11 mouse cellular contexts compared by ENCODE assay signal in the genomic region with DNA sequence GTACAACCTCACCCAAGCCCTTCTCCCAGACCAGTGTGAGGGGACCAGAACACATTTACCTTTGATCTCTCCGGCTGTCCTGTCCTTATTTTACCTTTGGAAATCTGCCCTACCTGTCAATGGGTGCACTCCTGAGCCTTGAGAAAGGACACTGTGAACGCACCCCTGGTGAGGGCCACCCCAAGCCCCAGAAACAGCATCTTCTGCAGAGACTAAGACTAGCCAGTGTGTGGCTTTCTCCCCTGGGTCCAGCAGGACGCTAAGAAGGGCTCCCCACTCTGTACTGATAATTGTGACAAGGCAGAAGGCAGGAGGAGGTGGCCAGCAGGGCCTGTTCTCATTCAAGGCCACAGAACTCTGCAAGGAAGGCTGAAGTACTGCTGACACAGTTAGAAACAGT. TPM values are rescaled to one million over a fixed set of nuclear protein-coding genes. Genes with fewer than 3 reads are reported as not detected.
DNase-seq lines count a peak whose midpoint lies in the region; ATAC-seq and TF ChIP-seq lines count a peak whose summit lies in the region.
"Had no signal": no experiment of that assay in that cellular context is flagged by ENCODE, and none has a peak within 500 bp of the region (broad histone marks: within the 10 kb centered on the region; RNA-seq: fewer than 3 reads in every experiment).

No protein-coding gene starts in this region.

- H3K4me1 ChIP-seq in heart, embryonic 12.5 days (replicated peaks): peaks cover 24% of the 10 kb centered on the region
- peaks cover 47% of the 10 kb centered on the region for H3K4me1 ChIP-seq in bone marrow macrophage, adult 2 months (ENCODE audit: control insufficient read depth, insufficient read depth, low read length)
- H3K4me1 ChIP-seq in liver, postnatal 0 days (ENCODE audit: insufficient read depth): peaks cover 46% of the 10 kb centered on the region

- no peaks in the 10 kb centered on the region for H3K9me3 ChIP-seq in heart, embryonic 12.5 days (replicated peaks)
- no peaks in the 10 kb centered on the region for H3K9me3 ChIP-seq in liver, postnatal 0 days (ENCODE audit: low read length)

- no peak for TF ChIP-seq POLR2A in bone marrow macrophage, adult 2 months (IDR thresholded peaks at IDR 0.05; ENCODE audit: borderline replicate concordance, low read depth, low read length)

- no peak overlapping the region for H3K27ac ChIP-seq in heart, embryonic 12.5 days (ENCODE audit: poor library complexity, severe bottlenecking)
- H3K27ac ChIP-seq in left cerebral cortex, adult 2 months: peak overlapping the region; percentile 83; the same call in 1 of the 2 replicates
- peak overlapping the region; percentile 98 for H3K27ac ChIP-seq in bone marrow macrophage, adult 2 months (ENCODE audit: insufficient read depth, low read depth, low read length)
- H3K27ac ChIP-seq in liver, postnatal 0 days (ENCODE audit: low read depth): peak overlapping the region; percentile 83

- no peak for TF ChIP-seq EP300 in liver, postnatal 0 days (IDR thresholded peaks at IDR 0.05; ENCODE audit: low read depth)

- no peak overlapping the region for H3K4me3 ChIP-seq in heart, embryonic 12.5 days
- no peak overlapping the region for H3K4me3 ChIP-seq in left cerebral cortex, adult 2 months
- peak overlapping the region; percentile 64 for H3K4me3 ChIP-seq in bone marrow macrophage, adult 2 months (ENCODE audit: insufficient read depth, low read length)
- peak overlapping the region; percentile 28 for H3K4me3 ChIP-seq in liver, postnatal 0 days (ENCODE audit: low read depth, low read length)

- H3K9ac ChIP-seq in heart, embryonic 12.5 days: 0 out of 2 replicates have a peak overlapping the region, but pooled peaks have one; percentile 37
- peak overlapping the region; percentile 57 for H3K9ac ChIP-seq in liver, postnatal 0 days (replicated peaks)
- H3K9ac ChIP-seq: lung, embryonic 14.5 days had no signal

- H3K27me3 ChIP-seq in heart, embryonic 12.5 days (replicated peaks): no peaks in the 10 kb centered on the region
- H3K27me3 ChIP-seq in liver, postnatal 0 days (ENCODE audit: insufficient read depth, low read length): no peaks in the 10 kb centered on the region

- no peak for TF ChIP-seq CTCF in left cerebral cortex, adult 2 months (IDR thresholded peaks at IDR 0.05)
- no peak for TF ChIP-seq CTCF in bone marrow macrophage, adult 2 months (IDR thresholded peaks at IDR 0.05; ENCODE audit: low read depth, low read length)
- TF ChIP-seq CTCF in liver, postnatal 0 days (IDR thresholded peaks at IDR 0.05; ENCODE audit: low read depth): no peak

- intact Hi-C loops in heart, postnatal 36 days (cut with DNase I): loop anchor here (1.0 kb wide), 2 partner anchors 28 to 86 kb away; no protein-coding TSS in a partner anchor
- intact Hi-C loops in left cerebral cortex, adult 2 months (cut with DNase I): loop anchor here (1.0 to 5.0 kb wide), 2 partner anchors 92 to 167 kb away; no protein-coding TSS in a partner anchor
- intact Hi-C loops in left cerebral cortex, postnatal 10 days (cut with DNase I): loop anchor here (2.0 kb wide), 1 partner anchor 92 kb away; no protein-coding TSS in a partner anchor

- no peak overlapping the region for H3K4me2 ChIP-seq in heart, embryonic 12.5 days
- peak overlapping the region; percentile 66 for H3K4me2 ChIP-seq in liver, postnatal 0 days (ENCODE audit: low read depth, low read length)

- no peak for ATAC-seq in heart, embryonic 12.5 days (ENCODE audit: insufficient number of reproducible peaks, low FRiP score)
- ATAC-seq in liver, postnatal 0 days: no peak
- ATAC-seq in frontal cortex, adult (ENCODE audit: low TSS enrichment): no peak

- no peak for DNase-seq in heart, postnatal 36 days
- DNase-seq in left cerebral cortex, adult 2 months (ENCODE audit: extremely low spot score in 1 of 2, low spot score in 2 of 2): no peak
- DNase-seq in left cerebral cortex, postnatal 10 days (ENCODE audit: extremely low spot score in 1 of 2, low spot score in 2 of 2): no peak
- DNase-seq in liver, postnatal 0 days: no peak
- DNase-seq in adipocyte (ENCODE audit: low spot score): no peak
- DNase-seq: cerebellum, adult 8-10 months had no signal

- WGBS in heart, embryonic 12.5 days: 77% methylated on average over 3 of the region's 3 CpGs
- 49% methylated on average over 3 of the region's 3 CpGs for WGBS in liver, postnatal 0 days (ENCODE audit: insufficient replicate concordance)

- no peaks in the 10 kb centered on the region for H3K36me3 ChIP-seq in heart, embryonic 12.5 days
- H3K36me3 ChIP-seq in liver, postnatal 0 days (replicated peaks; ENCODE audit: insufficient read depth, low read length): peaks cover 8% of the 10 kb centered on the region; the same call in 1 of the 2 replicates

RNA-seq across cellular contexts. Expression of a gene that starts 1.3 kb away (rescaled TPM):
- polyA plus RNA-seq in heart, embryonic 12.5 days (2016; fragmentation: Nextera tagmentation; extraction: Ambion mirVana): 3.5 and 3.9 TPM in 2 replicates
- total RNA-seq in heart, postnatal 36 days (2021): 1 to 10 TPM; 3.4 to 4.2 TPM
- 1 to 10 TPM; 2.5 to 2.7 TPM for total RNA-seq in left cerebral cortex, adult 2 months (2021)
- 1 to 10 TPM; 3.4 to 3.8 TPM for total RNA-seq in left cerebral cortex, postnatal 10 days (2021)
- polyA plus RNA-seq in bone marrow macrophage, adult 2 months (2012; ENCODE audit: insufficient read depth, insufficient read length, missing spikeins): 74.2 and 78.0 TPM in 2 replicates
- 8.4 and 9.1 TPM in 2 replicates for polyA plus RNA-seq in liver, postnatal 0 days (2015; fragmentation: Nextera tagmentation; extraction: Ambion mirVana)

RNA-seq across cellular contexts. Expression of a gene that starts 3.8 kb away (rescaled TPM):
- polyA plus RNA-seq in heart, embryonic 12.5 days (2016; fragmentation: Nextera tagmentation; extraction: Ambion mirVana): 33.7 and 34.2 TPM in 2 replicates
- 10 to 100 TPM; 11.4 to 11.7 TPM for total RNA-seq in heart, postnatal 36 days (2021)
- 10 to 100 TPM; 10.1 to 13.4 TPM for total RNA-seq in left cerebral cortex, adult 2 months (2021)
- total RNA-seq in left cerebral cortex, postnatal 10 days (2021): 10 to 100 TPM; 10.7 to 12.4 TPM
- polyA plus RNA-seq in bone marrow macrophage, adult 2 months (2012; ENCODE audit: insufficient read depth, insufficient read length, missing spikeins): 24.6 and 25.2 TPM in 2 replicates
- 8.5 and 9.0 TPM in 2 replicates for polyA plus RNA-seq in liver, postnatal 0 days (2015; fragmentation: Nextera tagmentation; extraction: Ambion mirVana)

RNA-seq across cellular contexts. Expression of a gene that starts 15.0 kb away (rescaled TPM):
- polyA plus RNA-seq in heart, embryonic 12.5 days (2016; fragmentation: Nextera tagmentation; extraction: Ambion mirVana): 1.5 and 1.9 TPM in 2 replicates
- total RNA-seq in heart, postnatal 36 days (2021): under 1 TPM; 0.57 to 0.64 TPM
- total RNA-seq in left cerebral cortex, adult 2 months (2021): 1 to 10 TPM; 4.3 to 4.7 TPM
- 1 to 10 TPM; 6.5 to 8.1 TPM for total RNA-seq in left cerebral cortex, postnatal 10 days (2021)
- 0.61 and 0.70 TPM in 2 replicates for polyA plus RNA-seq in bone marrow macrophage, adult 2 months (2012; ENCODE audit: insufficient read depth, insufficient read length, missing spikeins)
- 1.5 and 1.7 TPM in 2 replicates for polyA plus RNA-seq in liver, postnatal 0 days (2015; fragmentation: Nextera tagmentation; extraction: Ambion mirVana)

RNA-seq across cellular contexts. Expression of a gene that starts 33.9 kb away (rescaled TPM):
- polyA plus RNA-seq in heart, embryonic 12.5 days (2016; fragmentation: Nextera tagmentation; extraction: Ambion mirVana): 111 and 118 TPM in 2 replicates
- 10 to 100 TPM; 75.8 to 96.2 TPM for total RNA-seq in heart, postnatal 36 days (2021)
- 100 to 1,000 TPM in 1 of 2 experiments, 10 to 100 TPM in 1; 94.8 to 100 TPM for total RNA-seq in left cerebral cortex, adult 2 months (2021)
- 10 to 100 TPM; 76.8 to 80.7 TPM for total RNA-seq in left cerebral cortex, postnatal 10 days (2021)
- polyA plus RNA-seq in bone marrow macrophage, adult 2 months (2012; ENCODE audit: insufficient read depth, insufficient read length, missing spikeins): 69.3 and 75.2 TPM in 2 replicates
- 28.1 and 32.6 TPM in 2 replicates for polyA plus RNA-seq in liver, postnatal 0 days (2015; fragmentation: Nextera tagmentation; extraction: Ambion mirVana)

RNA-seq across cellular contexts. Expression of a gene that starts 45.7 kb away (rescaled TPM):
- polyA plus RNA-seq in heart, embryonic 12.5 days (2016; fragmentation: Nextera tagmentation; extraction: Ambion mirVana): 6.5 and 7.3 TPM in 2 replicates
- total RNA-seq in heart, postnatal 36 days (2021): 1 to 10 TPM; 9.3 to 9.5 TPM
- 1 to 10 TPM; 4.7 to 4.9 TPM for total RNA-seq in left cerebral cortex, adult 2 months (2021)
- total RNA-seq in left cerebral cortex, postnatal 10 days (2021): 1 to 10 TPM; 8.3 to 9.8 TPM
- 2.5 and 2.6 TPM in 2 replicates for polyA plus RNA-seq in bone marrow macrophage, adult 2 months (2012; ENCODE audit: insufficient read depth, insufficient read length, missing spikeins)
- 3.0 TPM in 2 replicates for polyA plus RNA-seq in liver, postnatal 0 days (2015; fragmentation: Nextera tagmentation; extraction: Ambion mirVana)
- total RNA-seq: hematopoietic stem cell, adult 5-6 weeks had no signal

Comparison
In these comparisons a context has a peak if more than half of its experiments do, and no peak if none do; other contexts are left out.
1. H3K4me3 ChIP-seq: peak in bone marrow macrophage, adult 2 months (single experiment) and liver, postnatal 0 days (single experiment); none in heart, embryonic 12.5 days (single experiment) and left cerebral cortex, adult 2 months (single experiment).